Mouse (Mus musculus) gastrocnemius, postnatal 10 days (tissue): ENCODE measurements at regions not wholly inside any gene's neighbourhood (a gene's known extent, or its start where the extent isn't known, plus 50 kb on each side); places are given as distances from the start of the nearest gene placed in this dataset.
A peak's percentile ranks its signal among the peaks of the same experiment; 100 is the strongest.
"Not testable (repeated sequence)": the region's sequence is repeated elsewhere in the genome, so short reads cannot be mapped to it uniquely, and the experiment has no call there.

Experiments used
- DNase-seq: peaks from one replicate; pipeline ENCODE4 v3.0.0; 2021; ENCODE audit warnings: mixed read lengths

DNA sequence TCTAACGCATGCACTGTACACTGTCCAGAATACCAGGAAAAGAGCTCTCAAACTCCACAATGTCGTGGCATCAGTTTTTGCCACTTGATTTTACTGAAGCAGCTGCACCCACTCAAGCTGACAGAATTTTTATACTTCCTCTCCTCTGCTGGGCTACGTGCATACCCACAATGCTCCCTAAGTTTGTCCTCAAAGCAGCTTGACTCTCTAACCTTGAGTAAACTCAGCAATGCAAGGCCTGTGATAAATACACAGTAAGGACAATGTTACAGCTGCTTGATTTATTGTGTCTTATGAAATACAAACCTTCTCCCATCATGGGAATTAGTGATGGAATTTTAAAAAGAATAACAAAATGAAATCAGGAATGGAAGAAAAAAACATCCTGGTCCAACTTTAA lies 129.7 kb downstream of the Trmt11 start:
- no peak for DNase-seq

DNA sequence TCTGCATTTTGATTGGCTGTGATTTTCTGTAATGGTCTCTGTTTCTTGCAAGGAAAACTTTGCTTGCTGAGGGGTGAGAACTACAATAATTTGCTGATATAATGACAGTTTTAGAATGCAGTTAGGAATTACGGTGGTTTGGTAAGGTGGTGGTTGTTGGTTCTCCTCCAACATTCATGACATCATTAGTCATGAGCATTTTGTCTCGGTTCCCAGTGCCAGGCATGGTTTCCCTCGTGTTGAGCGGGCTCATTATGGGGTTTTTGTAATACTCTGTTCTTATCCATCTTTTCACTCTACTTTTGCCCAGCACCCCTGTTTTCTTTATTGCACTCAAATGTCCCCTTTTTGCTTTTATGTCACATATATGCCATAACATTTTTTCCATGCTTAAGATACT lies 149.9 kb downstream of the Trmt11 start:
- no peak for DNase-seq

DNA sequence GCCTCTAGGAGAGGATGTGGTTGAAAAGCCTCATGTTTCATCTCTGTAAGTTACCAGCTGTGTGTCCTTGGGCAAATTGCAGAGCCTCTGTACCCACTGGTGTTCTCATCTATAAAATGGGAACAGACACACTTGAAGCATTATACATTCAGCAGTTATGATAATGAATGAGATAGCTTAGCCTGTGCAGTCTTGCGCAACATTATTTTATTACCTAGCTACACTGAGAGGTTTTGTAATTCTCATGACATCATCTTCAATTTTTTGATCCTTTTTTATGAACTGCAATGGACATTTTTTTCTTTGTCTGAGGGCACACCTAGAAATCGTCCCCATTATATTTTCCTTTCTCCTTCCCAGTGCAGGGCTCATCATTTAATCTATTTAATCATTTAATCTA lies 153.5 kb downstream of the Trmt11 start:
- no peak for DNase-seq

DNA sequence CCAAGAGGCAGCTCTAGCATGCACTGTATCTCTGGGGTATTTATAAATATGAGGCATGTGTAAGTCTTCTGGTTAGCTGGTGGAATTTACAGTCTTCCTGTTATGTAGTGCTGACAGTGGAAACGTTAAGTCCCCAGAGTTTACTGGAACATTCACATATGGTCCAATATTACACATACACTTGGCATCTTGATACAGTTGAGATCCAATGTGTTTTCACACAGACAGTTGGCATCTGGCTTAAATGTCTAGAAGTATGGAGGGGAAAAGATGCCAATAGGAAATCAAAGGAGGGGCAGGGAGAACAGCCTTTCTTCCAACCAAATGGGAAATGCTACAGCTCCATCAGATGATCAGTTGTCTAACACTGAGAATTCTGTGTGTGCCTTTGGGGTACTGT lies 154.0 kb downstream of the Trmt11 start:
- DNase-seq: no peak

DNA sequence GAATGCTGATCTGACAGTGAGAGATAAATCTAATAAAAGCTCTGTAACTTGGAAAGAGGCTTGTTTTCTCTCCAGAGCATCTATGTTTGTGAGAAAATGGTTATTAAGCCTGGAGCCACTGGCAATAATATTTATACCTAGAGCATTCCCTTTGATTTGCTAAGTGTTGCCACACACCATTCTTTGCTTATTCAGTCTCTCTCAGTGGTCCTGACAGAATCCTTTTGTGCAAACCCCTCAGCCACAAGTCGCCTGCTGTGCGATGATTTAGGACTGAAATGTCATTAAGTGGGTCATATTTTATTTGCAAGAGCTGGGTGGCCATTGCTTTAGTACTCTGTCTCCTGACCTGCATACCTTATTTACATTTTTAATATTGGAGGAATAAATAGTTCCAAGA lies 160.7 kb downstream of the Trmt11 start:
- no peak for DNase-seq

DNA sequence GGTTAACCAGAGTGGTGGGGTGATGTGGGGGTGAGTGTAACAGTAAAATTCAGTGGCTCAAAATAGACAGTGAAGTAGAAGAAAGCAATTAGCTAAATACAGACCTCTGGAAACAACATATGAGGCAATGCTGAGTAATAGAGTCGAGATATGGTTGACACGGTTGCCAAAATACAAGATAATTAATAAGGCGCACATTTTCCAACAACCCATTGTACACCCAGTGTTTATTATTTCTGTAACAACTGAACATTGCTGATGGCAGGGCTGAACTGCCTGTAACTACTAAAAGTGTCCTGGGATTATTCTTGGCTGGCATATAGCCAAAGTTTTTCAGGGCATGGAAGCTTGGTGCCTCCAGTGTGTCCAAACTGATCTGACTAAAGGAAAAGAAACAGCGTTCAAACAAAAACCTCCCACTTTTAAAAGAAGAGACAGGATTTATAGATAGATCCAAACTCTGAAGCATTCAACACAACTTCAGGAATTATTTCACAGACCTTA lies 174.1 kb downstream of the Trmt11 start:
- DNase-seq: no peak

DNA sequence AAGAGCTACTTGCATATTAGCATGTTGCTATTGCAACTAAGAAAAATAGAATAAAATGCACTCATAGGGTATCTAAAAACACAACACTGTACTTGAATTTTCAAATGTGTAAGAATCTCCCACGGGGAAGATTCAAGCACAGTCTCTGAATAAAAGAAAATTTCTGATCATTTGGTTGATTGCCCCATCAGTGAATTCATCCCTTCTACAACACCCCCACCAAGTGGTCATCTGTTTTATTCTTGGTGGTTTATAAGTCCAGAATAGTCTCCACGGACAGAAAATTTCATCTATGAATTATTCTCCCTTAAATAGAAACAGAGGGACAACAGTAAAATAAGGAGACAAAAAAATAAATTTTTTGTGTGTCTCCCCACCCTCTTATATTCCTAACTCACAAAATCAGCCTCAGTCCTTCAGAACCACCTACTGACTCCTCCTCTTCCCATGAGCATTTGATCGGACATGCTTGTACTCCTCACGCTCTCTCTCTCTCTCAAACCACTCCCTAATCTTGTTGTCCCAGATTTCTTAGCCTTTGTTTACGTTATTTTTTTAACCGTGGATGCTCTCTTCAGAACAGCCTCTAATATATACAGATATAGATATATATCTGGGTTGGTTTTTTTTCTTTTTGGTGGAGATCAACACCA lies 181.0 kb downstream of the Trmt11 start:
- no peak for DNase-seq

DNA sequence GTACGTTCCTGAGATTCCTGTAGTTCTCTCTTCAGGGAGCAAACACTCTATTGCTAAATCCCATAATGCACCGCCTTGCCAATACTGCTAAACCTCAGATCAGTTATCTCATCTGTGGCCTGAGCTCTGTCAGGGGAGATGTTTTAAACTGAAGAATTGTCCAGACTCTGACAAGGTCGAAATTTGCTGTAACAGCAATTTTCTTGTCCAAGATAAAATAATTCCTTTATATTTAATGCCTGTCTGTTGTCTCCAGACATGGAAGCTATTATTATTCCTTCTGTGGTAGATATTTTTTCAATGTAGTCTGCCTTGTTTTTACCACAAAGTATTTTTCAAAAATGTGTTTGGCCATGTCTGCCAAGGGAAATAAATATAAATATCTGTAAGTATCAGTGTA lies 184.2 kb downstream of the Trmt11 start:
- DNase-seq: no peak

DNA sequence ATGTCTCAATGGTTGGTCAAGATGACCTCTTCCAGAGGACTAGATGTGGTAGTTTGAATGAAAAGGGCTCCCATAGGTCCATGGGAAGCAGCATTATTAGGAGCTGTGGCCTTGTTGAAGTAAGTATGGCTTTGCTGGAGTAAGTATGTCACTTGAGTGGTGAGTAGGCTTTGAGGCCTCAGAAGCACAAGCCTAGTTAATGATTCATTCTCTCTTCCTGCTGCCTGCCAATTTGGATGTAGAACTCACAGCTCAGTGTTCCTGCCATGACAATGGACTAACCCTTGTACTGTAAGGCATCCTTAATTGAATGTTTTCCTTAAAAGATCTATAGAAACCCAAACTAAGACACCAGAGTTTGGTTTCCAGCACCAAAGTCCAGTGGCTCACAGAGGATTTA lies 188.8 kb downstream of the Trmt11 start:
- no peak for DNase-seq

DNA sequence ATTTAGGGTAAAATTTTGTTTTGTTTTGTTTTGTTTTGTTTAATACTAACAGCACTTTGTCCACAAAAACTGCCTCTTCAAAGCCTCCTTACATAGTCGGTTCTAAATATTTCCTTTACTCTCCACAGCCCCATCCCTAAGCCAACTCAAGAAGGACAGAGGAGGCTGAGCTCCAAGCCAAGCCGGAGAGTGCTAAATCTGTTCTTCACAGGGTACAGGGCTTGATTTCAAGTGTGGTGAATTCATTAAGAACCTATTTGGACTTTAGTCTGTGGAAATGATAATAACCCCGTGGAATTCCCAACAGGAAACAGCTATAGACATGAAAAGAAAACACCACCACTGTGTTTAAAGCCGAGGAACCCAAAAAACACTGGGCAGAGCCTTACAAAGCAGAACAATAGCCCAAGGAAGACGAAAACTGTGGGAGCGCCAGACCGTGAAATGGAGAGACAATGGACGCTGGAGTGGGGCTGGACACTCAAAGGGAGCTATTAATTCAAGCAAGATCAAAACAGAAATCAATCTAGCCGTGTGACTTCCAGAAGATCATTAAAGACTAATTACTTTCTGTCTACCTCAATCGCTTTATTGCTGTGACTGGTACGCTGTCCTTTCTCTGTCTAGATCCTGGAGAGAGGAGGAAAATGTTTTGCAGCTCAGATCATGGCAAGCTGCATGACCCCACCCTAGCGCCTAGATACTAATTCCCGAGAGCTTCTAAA lies 194.7 kb downstream of the Trmt11 start:
- no peak for DNase-seq

DNA sequence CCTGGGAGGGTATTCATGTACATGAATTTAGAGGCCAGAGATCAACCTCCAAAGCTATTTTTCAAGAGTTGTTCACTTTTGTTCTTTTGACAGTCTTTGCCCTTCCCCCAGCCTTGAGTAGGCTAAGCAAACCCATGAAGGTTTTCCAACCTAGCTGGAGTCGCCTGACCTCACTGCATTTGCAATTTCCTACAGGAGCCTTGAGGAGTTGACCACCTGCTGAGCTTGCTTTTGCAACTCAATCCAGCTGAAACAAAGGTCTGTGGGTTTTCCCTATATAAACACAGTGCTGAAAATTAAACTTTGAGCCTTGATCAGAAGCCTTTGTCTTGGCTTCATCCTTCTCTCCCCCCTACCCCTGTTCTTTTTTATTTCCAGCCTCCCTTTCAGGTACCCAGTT lies 170.2 kb upstream of the Cenpw start:
- no peak for DNase-seq

DNA sequence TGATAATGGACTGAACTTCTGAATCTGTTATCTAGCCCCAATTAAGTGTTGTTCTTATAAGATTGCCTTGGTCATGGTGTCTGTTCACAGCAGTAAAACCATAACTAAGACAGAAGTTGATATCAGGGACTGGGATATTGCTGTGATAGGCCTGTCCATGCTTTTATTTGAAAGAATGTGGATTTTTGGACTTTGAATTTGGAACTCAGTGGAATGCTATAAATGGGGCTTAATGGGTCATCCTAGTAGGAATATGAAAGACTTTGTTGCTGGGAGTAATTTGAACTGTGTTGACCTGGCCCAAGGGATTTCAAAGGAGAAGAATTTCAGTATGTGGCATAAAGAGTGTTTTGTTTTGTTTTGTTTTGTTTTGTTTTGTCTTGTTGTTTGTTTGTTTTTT lies 160.5 kb upstream of the Cenpw start:
- not testable (repeated sequence) for DNase-seq

DNA sequence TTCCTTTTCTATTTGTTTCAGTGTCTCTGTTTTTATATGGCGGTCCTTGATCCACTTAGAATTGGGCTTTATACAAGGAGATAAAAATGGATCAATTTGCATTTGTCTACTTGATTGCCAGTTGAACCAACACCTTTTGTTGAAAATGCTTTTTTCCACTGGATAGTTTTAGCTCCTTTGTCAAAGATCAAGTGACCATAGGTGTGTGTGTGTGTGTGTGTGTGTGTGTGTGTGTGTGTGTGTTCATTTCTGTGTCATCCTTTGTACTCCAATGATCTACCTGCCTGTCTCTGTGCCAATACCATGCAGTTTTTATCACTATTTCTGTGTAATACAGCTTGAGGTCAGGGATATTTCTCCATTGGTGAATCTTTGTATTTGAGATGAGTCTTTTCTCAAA lies 158.7 kb upstream of the Cenpw start:
- peak; percentile 54 for DNase-seq

DNA sequence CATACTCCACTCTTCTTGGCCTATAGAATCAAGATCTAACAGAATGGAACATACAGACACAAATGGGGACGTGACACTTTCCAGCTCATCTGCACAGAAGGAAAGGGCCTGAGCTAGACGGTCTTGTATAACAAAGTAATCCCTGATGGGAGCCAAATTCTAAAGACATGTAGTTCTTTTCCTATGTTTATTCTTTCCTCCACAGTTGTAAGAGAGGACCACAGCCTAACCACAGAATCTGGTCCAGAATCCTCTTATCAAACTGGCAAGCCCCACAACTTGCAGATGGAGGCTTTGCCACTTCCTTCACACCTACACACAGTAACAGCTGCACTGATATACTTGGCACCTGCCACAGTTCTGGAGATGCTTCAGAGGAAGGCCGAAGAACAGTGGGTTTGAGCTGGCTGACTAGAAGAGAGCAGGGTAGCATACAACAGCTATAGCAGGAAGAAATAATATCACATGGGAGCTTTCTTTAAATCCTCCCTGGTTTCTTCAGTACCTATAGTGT lies 142.7 kb upstream of the Cenpw start:
- no peak for DNase-seq

DNA sequence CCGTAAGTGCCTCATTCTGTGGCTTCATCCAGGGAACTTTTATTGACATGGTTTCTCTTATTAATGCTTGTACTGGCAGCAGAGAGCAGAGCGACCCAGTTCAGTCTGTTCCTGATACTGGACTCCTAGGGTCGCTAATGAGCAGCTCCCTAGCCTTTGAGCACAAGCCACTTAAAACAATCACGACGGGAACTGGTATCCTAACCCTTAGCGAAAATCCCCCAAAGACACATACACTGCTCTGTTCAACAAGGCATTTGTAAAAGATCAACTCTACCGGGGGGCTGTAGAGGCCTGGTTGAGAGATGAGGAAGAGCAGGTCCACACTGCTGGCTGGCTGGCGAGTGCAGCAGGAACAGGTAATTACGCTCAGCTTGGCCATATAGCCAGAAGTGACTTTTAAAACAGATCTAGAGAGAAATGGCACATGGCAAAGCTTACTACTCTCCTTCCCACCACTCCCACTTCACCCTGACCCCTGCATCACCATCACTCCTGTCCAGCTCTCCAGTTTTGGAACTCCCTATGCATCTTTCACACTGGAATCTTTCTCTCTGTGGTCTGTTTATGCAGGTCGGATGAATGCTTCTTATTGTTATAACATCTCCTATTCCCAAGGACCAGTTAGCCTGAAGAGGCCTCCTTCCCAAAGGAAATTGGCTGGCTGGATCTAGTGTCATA lies 128.1 kb upstream of the Cenpw start:
- DNase-seq: no peak

DNA sequence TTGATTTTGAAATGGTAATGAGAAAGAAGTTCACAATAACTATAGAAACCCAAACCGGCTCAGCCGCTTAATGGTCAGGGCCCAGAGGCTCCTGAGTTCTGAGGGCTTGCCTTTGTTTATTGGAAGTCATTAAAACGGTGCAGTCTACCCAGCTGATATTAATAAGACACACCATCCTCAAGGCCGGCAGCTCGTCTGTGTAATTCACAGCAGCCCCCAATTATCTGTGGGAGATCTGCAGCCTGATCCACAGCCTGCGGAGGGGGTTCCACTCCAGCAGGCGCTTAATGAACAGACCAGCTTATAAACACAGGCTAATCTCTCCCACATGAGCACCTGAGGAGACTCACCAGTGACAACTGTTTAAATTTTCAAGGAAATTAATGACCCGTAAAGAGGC lies 127.5 kb upstream of the Cenpw start:
- DNase-seq: no peak

DNA sequence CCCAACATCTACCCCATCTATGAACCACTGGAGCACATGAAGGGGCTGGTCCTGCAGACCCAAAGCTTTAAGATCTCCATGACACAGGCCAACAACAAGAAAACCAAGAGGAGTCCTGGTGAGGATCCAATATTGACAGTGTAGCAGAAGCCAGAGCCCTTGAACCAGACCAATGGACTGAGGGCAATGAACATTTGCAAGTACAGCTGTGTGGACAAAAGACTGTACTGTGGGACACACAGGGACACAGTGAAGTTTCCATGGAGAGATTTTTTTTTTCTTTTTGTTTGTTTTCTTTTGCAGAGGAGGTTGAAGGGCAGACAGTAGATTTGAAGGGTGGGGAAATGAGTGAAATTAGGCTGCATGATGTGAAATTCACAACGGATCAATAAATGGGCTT lies 126.5 kb upstream of the Cenpw start:
- no peak for DNase-seq

DNA sequence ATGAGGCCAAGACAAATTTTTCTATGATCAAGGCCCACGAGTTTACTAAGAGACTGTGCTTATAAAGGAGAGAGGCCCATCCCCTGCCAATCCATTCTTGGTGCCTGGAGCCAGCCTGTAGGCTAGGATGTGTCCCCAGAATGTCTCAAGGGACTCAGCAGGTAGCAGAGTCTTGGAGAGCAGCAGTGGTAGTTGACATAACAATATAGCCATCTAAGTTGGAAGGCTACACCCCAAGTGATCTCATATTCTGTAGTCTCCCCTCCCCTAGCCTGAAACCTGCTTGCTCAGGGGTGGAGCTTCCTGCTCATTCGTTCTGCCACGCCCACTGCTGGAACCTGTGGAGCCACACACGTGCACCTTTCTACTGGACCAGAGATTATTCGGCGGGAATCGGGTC lies 95.5 kb upstream of the Cenpw start:
- DNase-seq: not testable (repeated sequence)

DNA sequence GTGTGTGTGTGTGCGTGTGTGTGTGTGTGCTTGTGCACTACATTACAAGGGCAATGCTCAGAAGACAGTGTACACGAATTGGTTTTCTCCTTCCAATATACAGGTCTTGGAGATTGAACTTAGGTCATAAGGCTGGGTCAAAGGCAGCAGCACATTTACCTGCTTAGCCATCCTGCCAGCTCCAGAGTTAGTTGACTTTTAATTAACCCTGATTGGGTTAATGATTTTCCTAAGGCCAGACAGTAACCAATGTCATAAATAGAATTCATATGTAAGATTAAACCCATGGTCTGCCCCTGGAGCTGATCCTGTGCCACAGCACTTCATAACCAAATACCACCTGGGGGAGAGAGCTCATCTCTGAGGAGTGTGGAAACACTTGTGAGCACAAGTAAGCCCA lies 81.3 kb upstream of the Cenpw start:
- no peak for DNase-seq

DNA sequence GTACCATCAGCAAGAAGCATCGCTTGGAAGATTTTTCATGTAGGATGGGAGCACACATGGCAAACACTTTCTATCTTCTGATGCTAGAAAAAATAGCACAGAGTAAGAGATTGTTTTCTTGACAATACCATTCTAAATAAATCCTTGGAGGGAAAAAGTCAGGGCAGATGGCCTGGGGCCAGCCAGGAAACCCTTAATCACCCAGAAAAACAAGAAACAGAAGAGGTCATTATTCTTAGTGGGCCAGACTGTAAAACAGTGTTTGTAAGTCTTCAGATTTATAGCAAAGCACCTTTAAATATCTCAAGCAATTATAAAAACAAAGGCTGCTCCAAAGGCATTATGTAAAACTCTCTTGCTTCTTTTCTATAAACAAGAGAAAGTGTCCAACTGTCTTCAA lies 80.1 kb upstream of the Cenpw start:
- DNase-seq: no peak

DNA sequence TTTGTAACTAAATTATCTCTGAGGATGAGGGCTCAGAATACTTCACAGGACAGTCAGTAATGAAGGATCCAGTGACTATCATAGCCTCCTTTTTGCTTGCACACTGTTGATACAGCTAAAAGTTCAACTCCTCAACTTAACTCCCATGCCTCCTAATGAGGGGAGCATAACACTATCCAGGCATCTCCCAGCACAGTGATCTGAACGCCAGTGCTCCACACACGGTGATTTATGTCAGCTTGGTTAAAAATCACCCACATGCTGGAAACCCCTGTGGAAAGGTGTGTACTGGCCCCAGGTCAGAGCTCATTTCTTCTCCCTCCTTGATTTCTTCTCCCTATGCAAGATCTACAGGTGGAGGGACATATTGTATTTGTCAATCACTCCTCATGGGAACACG lies 79.6 kb upstream of the Cenpw start:
- no peak for DNase-seq

DNA sequence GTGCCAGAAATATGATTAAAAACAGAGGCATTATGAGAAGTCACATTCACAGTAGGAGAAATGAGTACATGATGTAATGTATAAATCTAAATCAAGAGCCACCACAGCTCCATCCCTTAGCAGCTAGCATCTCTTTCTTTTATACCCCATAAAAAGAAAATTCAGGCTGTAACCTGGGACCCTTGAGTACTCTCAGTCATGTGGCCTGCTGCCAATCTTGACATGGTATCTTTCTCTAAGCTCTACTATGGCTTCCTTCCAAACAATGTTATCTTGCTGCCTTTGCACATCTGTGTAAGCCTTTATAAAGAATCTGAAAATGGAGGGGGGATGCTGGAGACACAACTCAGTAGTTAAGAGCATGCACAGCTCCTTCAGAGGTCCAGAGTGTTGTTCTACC lies 78.6 kb upstream of the Cenpw start:
- no peak for DNase-seq

DNA sequence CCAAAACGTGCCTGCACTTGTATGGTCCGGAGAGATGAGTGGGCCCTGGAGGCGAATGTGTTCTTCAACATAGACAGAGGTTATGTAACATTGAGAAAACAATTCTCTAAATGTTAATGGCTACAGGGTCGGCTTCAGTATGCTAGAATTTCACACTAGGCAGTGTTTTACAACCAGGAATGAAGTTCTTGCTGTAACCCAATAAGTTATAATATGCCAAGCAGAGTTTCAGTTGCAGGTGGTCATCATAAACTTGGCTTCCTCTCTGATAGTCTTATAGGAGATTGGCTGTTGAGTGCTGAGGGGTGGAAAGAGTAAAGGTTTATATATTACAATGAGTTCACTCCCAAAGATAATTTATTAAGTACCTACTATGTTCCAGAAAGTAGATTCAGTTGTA lies 64.8 kb upstream of the Cenpw start:
- no peak for DNase-seq

DNA sequence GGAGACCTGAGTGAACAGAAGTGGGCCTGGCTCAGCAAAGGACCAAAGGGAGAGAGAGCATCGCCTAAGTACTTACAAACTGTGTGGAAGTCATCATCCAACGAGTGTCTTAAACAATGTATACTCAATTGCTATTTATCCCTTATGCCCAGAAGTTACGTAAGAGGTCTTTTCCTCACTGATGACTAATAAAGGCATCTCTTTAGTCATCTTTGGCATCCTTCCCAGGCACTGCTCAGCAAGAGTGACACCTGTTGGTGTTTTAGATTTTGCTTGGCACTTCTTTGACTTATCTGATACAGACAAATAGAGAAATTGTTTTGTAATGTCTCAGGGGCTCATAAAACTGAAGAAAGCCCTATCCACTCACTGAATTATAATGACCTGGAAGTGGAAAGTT lies 59.4 kb upstream of the Cenpw start:
- DNase-seq: no peak
